Mouse (Mus musculus): ENCODE measurements at regions not wholly inside any gene's neighbourhood (a gene's known extent, or its start where the extent isn't known, plus 50 kb on each side); places are given as distances from the start of the nearest gene placed in this dataset.

GRCm38 (mm10) chr10:44849016-44849415 lies 218.0 kb upstream of the Prep start:
- Histone ChIP-seq H3K9me3 (ENCODE audit: control insufficient read depth, low read length) (no peaks in the 10 kb centered on the region), H3K36me3 (ENCODE audit: control insufficient read depth) (no peaks in the 10 kb centered on the region), H3K4me1 (ENCODE audit: control insufficient read depth) (no peaks in the 10 kb centered on the region), H3K27me3 (ENCODE audit: control insufficient read depth) (no peaks in the 10 kb centered on the region), H3K4me3 (replicated peaks) (no peak overlapping the region)
- no peak for TF ChIP-seq GATA1 (IDR thresholded peaks at IDR 0.05; ENCODE audit: low read length)
- no peak for TF ChIP-seq TAL1 (IDR thresholded peaks at IDR 0.05; ENCODE audit: low read length)

- Histone ChIP-seq H3K27me3 (ENCODE audit: control insufficient read depth) (no peaks in the 10 kb centered on the region), H3K9me3 (ENCODE audit: control insufficient read depth, low read length) (no peaks in the 10 kb centered on the region), H3K36me3 (ENCODE audit: control insufficient read depth) (no peaks in the 10 kb centered on the region), H3K4me1 (ENCODE audit: control insufficient read depth) (no peaks in the 10 kb centered on the region), H3K4me3 (replicated peaks) (no peak overlapping the region)
- TF ChIP-seq TAL1 (IDR thresholded peaks at IDR 0.05; ENCODE audit: low read length) (no peak), GATA1 (IDR thresholded peaks at IDR 0.05; ENCODE audit: low read length) (no peak)
These were observed 220.2 kb upstream of the Prep start for GRCm38 (mm10) chr10:44846765-44847164.

GRCm38 (mm10) chr10:44846149-44846548 lies 220.9 kb upstream of the Prep start:
- Histone ChIP-seq H3K9me3 (ENCODE audit: control insufficient read depth, low read length) (no peaks in the 10 kb centered on the region), H3K4me1 (ENCODE audit: control insufficient read depth) (no peaks in the 10 kb centered on the region), H3K36me3 (ENCODE audit: control insufficient read depth) (no peaks in the 10 kb centered on the region), H3K4me3 (replicated peaks) (no peak overlapping the region), H3K27me3 (ENCODE audit: control insufficient read depth) (no peaks in the 10 kb centered on the region)
- TF ChIP-seq GATA1 (IDR thresholded peaks at IDR 0.05; ENCODE audit: low read length): no peak
- no peak for TF ChIP-seq TAL1 (IDR thresholded peaks at IDR 0.05; ENCODE audit: low read length)

- TF ChIP-seq TAL1 (IDR thresholded peaks at IDR 0.05; ENCODE audit: low read length): no peak
- no peak for TF ChIP-seq GATA1 (IDR thresholded peaks at IDR 0.05; ENCODE audit: low read length)
- no peaks in the 10 kb centered on the region for H3K36me3 ChIP-seq (ENCODE audit: control insufficient read depth)
- no peak overlapping the region for H3K4me3 ChIP-seq (replicated peaks)
- H3K9me3 ChIP-seq (ENCODE audit: control insufficient read depth, low read length): no peaks in the 10 kb centered on the region
- H3K27me3 ChIP-seq (ENCODE audit: control insufficient read depth): no peaks in the 10 kb centered on the region
- H3K4me1 ChIP-seq (ENCODE audit: control insufficient read depth): no peaks in the 10 kb centered on the region
These were observed 226.6 kb upstream of the Prep start for GRCm38 (mm10) chr10:44840449-44840848.

- Histone ChIP-seq H3K9me3 (ENCODE audit: control insufficient read depth, low read length) (no peaks in the 10 kb centered on the region), H3K27me3 (ENCODE audit: control insufficient read depth) (no peaks in the 10 kb centered on the region), H3K4me1 (ENCODE audit: control insufficient read depth) (no peaks in the 10 kb centered on the region), H3K4me3 (replicated peaks) (no peak overlapping the region), H3K36me3 (ENCODE audit: control insufficient read depth) (no peaks in the 10 kb centered on the region)
- TF ChIP-seq GATA1 (IDR thresholded peaks at IDR 0.05; ENCODE audit: low read length) (no peak), TAL1 (IDR thresholded peaks at IDR 0.05; ENCODE audit: low read length) (no peak)
These were observed 234.5 kb upstream of the Prep start for GRCm38 (mm10) chr10:44832455-44832854.

- Histone ChIP-seq H3K36me3 (ENCODE audit: control insufficient read depth) (no peaks in the 10 kb centered on the region), H3K4me3 (replicated peaks) (no peak overlapping the region), H3K27me3 (ENCODE audit: control insufficient read depth) (no peaks in the 10 kb centered on the region), H3K4me1 (ENCODE audit: control insufficient read depth) (no peaks in the 10 kb centered on the region), H3K9me3 (ENCODE audit: control insufficient read depth, low read length) (no peaks in the 10 kb centered on the region)
- TF ChIP-seq TAL1 (IDR thresholded peaks at IDR 0.05; ENCODE audit: low read length): no peak
These were observed 240.7 kb upstream of the Prep start for GRCm38 (mm10) chr10:44826271-44826670.

- TF ChIP-seq TAL1 (IDR thresholded peaks at IDR 0.05; ENCODE audit: low read length) (no peak), GATA1 (IDR thresholded peaks at IDR 0.05; ENCODE audit: low read length) (no peak)
These were observed 245.3 kb upstream of the Prep start for GRCm38 (mm10) chr10:44821666-44822065.

GRCm38 (mm10) chr10:44820379-44820778 lies 246.6 kb upstream of the Prep start:
- no peaks in the 10 kb centered on the region for H3K4me1 ChIP-seq (ENCODE audit: control insufficient read depth)
- no peak for TF ChIP-seq TAL1 (IDR thresholded peaks at IDR 0.05; ENCODE audit: low read length)
- no peak for TF ChIP-seq GATA1 (IDR thresholded peaks at IDR 0.05; ENCODE audit: low read length)
- H3K36me3 ChIP-seq (ENCODE audit: control insufficient read depth): no peaks in the 10 kb centered on the region
- no peaks in the 10 kb centered on the region for H3K9me3 ChIP-seq (ENCODE audit: control insufficient read depth, low read length)
- no peak overlapping the region for H3K4me3 ChIP-seq (replicated peaks)
- no peaks in the 10 kb centered on the region for H3K27me3 ChIP-seq (ENCODE audit: control insufficient read depth)

More at GRCm38 (mm10) chr10:44821666-44822065, 245.3 kb upstream of the Prep start:
- no peak overlapping the region for H3K4me3 ChIP-seq (replicated peaks)
- no peaks in the 10 kb centered on the region for H3K4me1 ChIP-seq (ENCODE audit: control insufficient read depth)
- no peaks in the 10 kb centered on the region for H3K27me3 ChIP-seq (ENCODE audit: control insufficient read depth)
- no peaks in the 10 kb centered on the region for H3K9me3 ChIP-seq (ENCODE audit: control insufficient read depth, low read length)
- H3K36me3 ChIP-seq (ENCODE audit: control insufficient read depth): no peaks in the 10 kb centered on the region

- no peak for TF ChIP-seq GATA1 (IDR thresholded peaks at IDR 0.05; ENCODE audit: low read length)
- TF ChIP-seq TAL1 (IDR thresholded peaks at IDR 0.05; ENCODE audit: low read length): no peak
- no peaks in the 10 kb centered on the region for H3K27me3 ChIP-seq (ENCODE audit: control insufficient read depth)
- H3K4me1 ChIP-seq (ENCODE audit: control insufficient read depth): no peaks in the 10 kb centered on the region
- no peaks in the 10 kb centered on the region for H3K36me3 ChIP-seq (ENCODE audit: control insufficient read depth)
- no peaks in the 10 kb centered on the region for H3K9me3 ChIP-seq (ENCODE audit: control insufficient read depth, low read length)
- H3K4me3 ChIP-seq (replicated peaks): no peak overlapping the region
These were observed 247.6 kb upstream of the Prep start for GRCm38 (mm10) chr10:44819361-44819760.

GRCm38 (mm10) chr10:44818615-44819014 lies 248.4 kb upstream of the Prep start:
- H3K4me3 ChIP-seq (replicated peaks): no peak overlapping the region
- no peak for TF ChIP-seq TAL1 (IDR thresholded peaks at IDR 0.05; ENCODE audit: low read length)
- TF ChIP-seq GATA1 (IDR thresholded peaks at IDR 0.05; ENCODE audit: low read length): no peak
- no peaks in the 10 kb centered on the region for H3K4me1 ChIP-seq (ENCODE audit: control insufficient read depth)
- no peaks in the 10 kb centered on the region for H3K9me3 ChIP-seq (ENCODE audit: control insufficient read depth, low read length)
- no peaks in the 10 kb centered on the region for H3K36me3 ChIP-seq (ENCODE audit: control insufficient read depth)
- H3K27me3 ChIP-seq (ENCODE audit: control insufficient read depth): no peaks in the 10 kb centered on the region
